Mouse (Mus musculus): Measurements from ENCODE around the gene Slc5a9.

- TF ChIP-seq POLR2A (IDR thresholded peaks at IDR 0.05; ENCODE audit: borderline replicate concordance, extremely low read depth, insufficient read depth, insufficient read length, poor library complexity, severe bottlenecking) (no peak), CTCF (IDR thresholded peaks at IDR 0.05; ENCODE audit: borderline replicate concordance, extremely low read depth, insufficient read depth, insufficient read length) (no peak)
Observed at GRCm38 (mm10) chr4:111883543-111883942, 19.2 kb downstream of the Slc5a9 start.

Measured in brain, embryonic 14.5 days (tissue).